In the genomic region with DNA sequence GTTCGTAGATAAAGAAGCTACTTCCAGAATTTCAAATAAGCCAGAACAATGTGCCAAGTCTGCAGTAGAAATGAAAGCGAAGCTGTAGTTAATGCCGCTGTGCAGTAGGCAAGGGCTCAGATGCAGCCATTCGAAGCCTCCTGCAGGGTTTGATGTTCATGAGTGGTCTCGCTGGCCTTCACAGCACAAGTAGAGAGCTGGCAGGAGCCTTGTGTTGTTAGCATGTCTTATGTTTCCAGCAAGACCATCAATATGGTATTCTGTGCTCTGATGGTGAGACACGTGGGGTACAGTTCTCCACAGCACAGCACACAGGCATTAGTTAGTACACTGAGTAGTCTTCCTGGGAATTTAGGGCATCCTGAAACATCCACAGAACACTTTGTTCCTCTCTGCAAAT, we compare ENCODE assay signal across 17 mouse cellular contexts.
DNase-seq lines count a peak whose midpoint lies in the region; ATAC-seq and TF ChIP-seq lines count a peak whose summit lies in the region.
"Had no signal": no experiment of that assay in that cellular context is flagged by ENCODE, and none has a peak within 500 bp of the region (broad histone marks: within the 10 kb centered on the region; RNA-seq: fewer than 3 reads in every experiment).

No protein-coding gene starts in this region.

- TF ChIP-seq POLR2A in liver, adult 2 months (IDR thresholded peaks at IDR 0.05; ENCODE audit: extremely low read depth, insufficient read depth, low read length), result no peak
- no peak for TF ChIP-seq POLR2A in kidney, adult 2 months (IDR thresholded peaks at IDR 0.05; ENCODE audit: low read depth, low read length)

- no peak for TF ChIP-seq CTCF in liver, adult 2 months (IDR thresholded peaks at IDR 0.05; ENCODE audit: low read depth, low read length)
- no peak for TF ChIP-seq CTCF in midbrain, postnatal 0 days (IDR thresholded peaks at IDR 0.05)
- TF ChIP-seq CTCF in kidney, adult 2 months (conservative IDR thresholded peaks at IDR 0.05; ENCODE audit: insufficient read depth, insufficient read length, low read depth, low read length), result no peak

- peak; percentile 87 for DNase-seq in heart, adult 11 months
- no peak for DNase-seq in heart, postnatal 4 days
- DNase-seq in liver, adult 2 months (ENCODE audit: extremely low read depth, low read depth, low spot score), result no peak
- DNase-seq in liver, result no peak
- peak; percentile 67 for DNase-seq in forebrain, embryonic 14.5 days (ENCODE audit: low spot score)
- peak; percentile 63 for DNase-seq in midbrain, postnatal 0 days (ENCODE audit: low spot score)
- DNase-seq in kidney, adult 2 months, result no peak
- DNase-seq: embryo, embryonic 11 days; gastrocnemius, postnatal 14 days; kidney, postnatal 10 days; right cerebral cortex, postnatal 14 days; thymus, postnatal 36 days had no signal

- H3K27me3 ChIP-seq in liver, adult 2 months (ENCODE audit: control insufficient read depth, insufficient read depth, low read length), result no peaks in the 10 kb centered on the region
- H3K27me3 ChIP-seq in forebrain, embryonic 14.5 days (replicated peaks; ENCODE audit: control insufficient read depth, insufficient read depth, low read length), result no peaks in the 10 kb centered on the region
- H3K27me3 ChIP-seq in midbrain, postnatal 0 days (ENCODE audit: insufficient read depth, low read length), result no peaks in the 10 kb centered on the region
- H3K27me3 ChIP-seq in intestine, embryonic 15.5 days (replicated peaks), result no peaks in the 10 kb centered on the region
- no peaks in the 10 kb centered on the region for H3K27me3 ChIP-seq in kidney, adult 2 months (replicated peaks; ENCODE audit: control insufficient read depth, insufficient read depth, low read length)
- H3K27me3 ChIP-seq: lung, embryonic 15.5 days had no signal

- H3K9me3 ChIP-seq in forebrain, embryonic 14.5 days (replicated peaks; ENCODE audit: control insufficient read depth, low read length), result no peaks in the 10 kb centered on the region
- no peaks in the 10 kb centered on the region for H3K9me3 ChIP-seq in midbrain, postnatal 0 days (ENCODE audit: low read length)
- no peaks in the 10 kb centered on the region for H3K9me3 ChIP-seq in intestine, embryonic 15.5 days
- H3K9me3 ChIP-seq: G1E; heart, embryonic 13.5 days; lung, embryonic 15.5 days had no signal

- H3K27ac ChIP-seq in liver, adult 2 months (replicated peaks; ENCODE audit: insufficient read depth, low read depth, low read length), result peak overlapping the region; percentile 25
- 0 out of 2 replicates have a peak overlapping the region, but pooled peaks have one; percentile 57 for H3K27ac ChIP-seq in forebrain, embryonic 14.5 days (ENCODE audit: low read depth, low read length)
- no peak overlapping the region for H3K27ac ChIP-seq in midbrain, postnatal 0 days (ENCODE audit: low read depth, low read length)
- no peak overlapping the region for H3K27ac ChIP-seq in intestine, embryonic 15.5 days
- H3K27ac ChIP-seq in kidney, adult 2 months (ENCODE audit: insufficient read depth, low read depth, low read length), result no peak overlapping the region
- H3K27ac ChIP-seq: heart, embryonic 13.5 days; lung, embryonic 15.5 days had no signal

- WGBS in liver, adult 2 months, result 61% methylated on average over 6 of the region's 6 CpGs
- 10% methylated on average over 6 of the region's 6 CpGs for WGBS in forebrain, embryonic 14.5 days
- 27% methylated on average over 6 of the region's 6 CpGs for WGBS in midbrain, postnatal 0 days
- 75% methylated on average over 6 of the region's 6 CpGs for WGBS in intestine, embryonic 15.5 days
- 74% methylated on average over 6 of the region's 6 CpGs for WGBS in kidney, adult 2 months

- H3K4me2 ChIP-seq in forebrain, embryonic 14.5 days (ENCODE audit: low read length), result no peak overlapping the region
- H3K4me2 ChIP-seq in midbrain, postnatal 0 days (ENCODE audit: low read depth, low read length, poor library complexity, severe bottlenecking), result no peak overlapping the region
- H3K4me2 ChIP-seq in intestine, embryonic 15.5 days (replicated peaks), result no peak overlapping the region
- H3K4me2 ChIP-seq: heart, embryonic 13.5 days; lung, embryonic 15.5 days had no signal

- peaks cover 39% of the 10 kb centered on the region for H3K4me1 ChIP-seq in liver, adult 2 months (ENCODE audit: control insufficient read depth, insufficient read depth, low read length)
- peaks cover 44% of the 10 kb centered on the region for H3K4me1 ChIP-seq in forebrain, embryonic 14.5 days (ENCODE audit: control insufficient read depth, insufficient read depth, low read length)
- H3K4me1 ChIP-seq in midbrain, postnatal 0 days (ENCODE audit: insufficient read depth, low read length), result peaks cover 14% of the 10 kb centered on the region
- H3K4me1 ChIP-seq in intestine, embryonic 15.5 days (replicated peaks), result peaks cover 25% of the 10 kb centered on the region
- peaks cover 32% of the 10 kb centered on the region for H3K4me1 ChIP-seq in kidney, adult 2 months (ENCODE audit: control insufficient read depth, insufficient read depth, low read length)

- no peaks in the 10 kb centered on the region for H3K36me3 ChIP-seq in liver, adult 2 months (ENCODE audit: control insufficient read depth, insufficient read depth, low read length)
- H3K36me3 ChIP-seq in forebrain, embryonic 14.5 days (ENCODE audit: control insufficient read depth, insufficient read depth, low read length), result no peaks in the 10 kb centered on the region
- H3K36me3 ChIP-seq in midbrain, postnatal 0 days (ENCODE audit: insufficient read depth, low read length), result no peaks in the 10 kb centered on the region
- no peaks in the 10 kb centered on the region for H3K36me3 ChIP-seq in intestine, embryonic 15.5 days
- H3K36me3 ChIP-seq in kidney, adult 2 months (ENCODE audit: control insufficient read depth, insufficient read depth, low read length), result no peaks in the 10 kb centered on the region
- H3K36me3 ChIP-seq: heart, embryonic 13.5 days; lung, embryonic 15.5 days had no signal

- H3K79me2 ChIP-seq in liver, adult 2 months (ENCODE audit: control insufficient read depth, insufficient read depth, low read length), result peaks cover 41% of the 10 kb centered on the region

- H3K4me3 ChIP-seq in liver, adult 2 months (ENCODE audit: insufficient read depth, low read depth, low read length), result no peak overlapping the region
- H3K4me3 ChIP-seq in forebrain, embryonic 14.5 days (ENCODE audit: low read depth, low read length), result no peak overlapping the region
- no peak overlapping the region for H3K4me3 ChIP-seq in midbrain, postnatal 0 days (ENCODE audit: low read depth, low read length)
- H3K4me3 ChIP-seq in intestine, embryonic 15.5 days (replicated peaks), result no peak overlapping the region
- H3K4me3 ChIP-seq in kidney, adult 2 months (ENCODE audit: insufficient read depth, low read depth, low read length), result no peak overlapping the region
- H3K4me3 ChIP-seq: erythroblast, embryonic 14.5 days; heart, embryonic 13.5 days; lung, embryonic 15.5 days had no signal

- ATAC-seq in forebrain, embryonic 14.5 days, result peak; percentile 24; the same call in 1 of the 2 replicates
- 0 out of 2 replicates have a peak, but pooled peaks have one; percentile 52 for ATAC-seq in midbrain, postnatal 0 days (ENCODE audit: low FRiP score)
- ATAC-seq in intestine, embryonic 15.5 days, result no peak

- no peak overlapping the region for H3K9ac ChIP-seq in liver, adult 2 months (ENCODE audit: low read depth, low read length)
- no peak overlapping the region for H3K9ac ChIP-seq in forebrain, embryonic 14.5 days (ENCODE audit: low read length)
- H3K9ac ChIP-seq in midbrain, postnatal 0 days (replicated peaks; ENCODE audit: low read length, poor library complexity, severe bottlenecking), result no peak overlapping the region
- no peak overlapping the region for H3K9ac ChIP-seq in intestine, embryonic 15.5 days
- H3K9ac ChIP-seq: heart, embryonic 13.5 days; lung, embryonic 15.5 days had no signal

Comparison
In these comparisons a context has a peak if more than half of its experiments do, and no peak if none do; other contexts are left out.
1. DNase-seq: peak in heart, adult 11 months (single experiment), forebrain, embryonic 14.5 days (single experiment) and midbrain, postnatal 0 days (single experiment); none in heart, postnatal 4 days (single experiment), liver, adult 2 months (single experiment), liver (single experiment) and kidney, adult 2 months (single experiment).
2. H3K27ac ChIP-seq: peak in liver, adult 2 months (single experiment) and forebrain, embryonic 14.5 days (single experiment); none in midbrain, postnatal 0 days (single experiment), intestine, embryonic 15.5 days (single experiment) and kidney, adult 2 months (single experiment).